Mouse (Mus musculus): ENCODE data around the gene Eef2k.

GRCm38 (mm10) chr7:120882674-120883073 lies 40.0 kb downstream of the Eef2k start:
- TF ChIP-seq CTCF (IDR thresholded peaks at IDR 0.05; ENCODE audit: borderline replicate concordance, control insufficient read depth, extremely low read depth, insufficient read depth, low read length, poor library complexity): no peak
- no peak for TF ChIP-seq POLR2A (IDR thresholded peaks at IDR 0.05; ENCODE audit: control insufficient read depth, extremely low read depth, insufficient read depth, low read length, poor library complexity)

Measured in thymus, adult 2 months (tissue).